Mouse (Mus musculus) lung, postnatal 0 days (tissue): ENCODE measurements around the gene Wasf2.

Experiments
- CTCF ChIP-seq: IDR thresholded peaks from 2 replicates; pipeline ENCODE4 v1.5.1; 2016; ENCODE audit warnings: antibody characterized with exemption, mild to moderate bottlenecking
- EP300 ChIP-seq: IDR thresholded peaks from 2 replicates; pipeline ENCODE4 v1.6.1; 2016; ENCODE audit warnings: antibody characterized with exemption, mild to moderate bottlenecking, control low read depth

DNA sequence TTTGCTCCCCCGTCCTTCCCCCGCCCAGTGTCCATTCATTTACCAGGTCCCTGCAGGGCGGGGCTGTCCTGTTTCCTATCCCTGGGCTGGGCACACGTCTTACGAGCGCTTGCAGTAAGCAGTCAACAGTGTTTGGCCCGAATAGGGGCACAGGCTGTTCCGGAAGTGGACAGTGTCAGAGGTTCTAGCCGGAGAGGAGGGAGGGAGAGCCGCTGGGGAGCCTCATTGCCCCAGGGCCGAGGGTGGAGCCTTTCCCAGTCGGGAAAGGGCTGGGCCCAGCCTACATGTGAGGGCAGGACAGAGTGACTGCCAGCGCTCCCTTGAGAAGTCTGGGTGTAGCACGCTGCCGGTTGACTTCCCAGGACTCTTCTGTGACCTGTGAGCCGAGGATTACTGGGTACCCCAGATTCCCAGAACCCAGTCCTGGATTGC lies 110.2 kb downstream of the Wasf2 start, which contains the start of gene Map3k6:
- TF ChIP-seq CTCF (peak; percentile 26; the same call in 1 of the 2 replicates), EP300 (peak; percentile 100)
